Mouse (Mus musculus): ENCODE measurements around the gene Cdcp1.
A peak's percentile ranks its signal among the peaks of the same experiment; 100 is the strongest.

- TF ChIP-seq CTCF (IDR thresholded peaks at IDR 0.05; ENCODE audit: control insufficient read depth, insufficient read depth, insufficient replicate concordance, low read depth, low read length) = 0 out of 2 replicates have a peak, but pooled peaks have one; percentile 67
- no peak for TF ChIP-seq POLR2A (IDR thresholded peaks at IDR 0.05; ENCODE audit: control insufficient read depth, low read depth, low read length)
Observed at GRCm38 (mm10) chr9:123259461-123259895, 43.6 kb upstream of the Cdcp1 start.

Data from testis, adult 2 months (tissue).